Mouse (Mus musculus) ES-E14 (cell line): ENCODE measurements around the gene Snx15.

ENCODE experiments used
- HCFC1 ChIP-seq: IDR thresholded peaks from 2 replicates; pipeline ENCODE4 v1.6.1; 2012; ENCODE audit warnings: low read length, inconsistent platforms, borderline replicate concordance; ENCODE audit not compliant: insufficient read depth
- MAFK ChIP-seq: IDR thresholded peaks from 2 replicates; pipeline ENCODE4 v1.6.1; 2014; ENCODE audit warnings: mild to moderate bottlenecking, low read depth, low read length, inconsistent platforms; ENCODE audit not compliant: insufficient read depth
- ZC3H11A ChIP-seq: IDR thresholded peaks from 2 replicates; pipeline ENCODE4 v1.6.1; 2012; ENCODE audit warnings: low read depth, mild to moderate bottlenecking, inconsistent platforms, low read length, borderline replicate concordance

DNA sequence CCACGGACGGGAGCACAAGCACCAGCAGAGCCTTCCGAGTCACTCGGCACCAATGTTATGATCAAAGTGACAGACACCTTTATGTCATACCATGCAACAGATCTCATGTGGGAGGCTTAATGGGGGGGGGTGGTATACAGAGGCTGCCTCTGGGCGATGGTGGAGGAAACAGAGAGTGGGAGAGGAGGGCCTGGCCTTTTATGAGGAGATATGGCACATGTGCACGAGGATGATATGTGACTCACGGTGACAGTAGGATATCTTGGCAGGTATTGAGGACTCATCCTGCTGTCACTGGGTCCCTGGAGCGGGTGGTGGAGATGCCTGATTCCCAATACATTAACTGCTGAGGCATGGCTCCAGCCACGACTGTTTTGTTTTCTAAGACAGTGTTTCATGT, 27.1 kb upstream of the Snx15 start:
- TF ChIP-seq ZC3H11A (no peak), HCFC1 (no peak), MAFK (no peak)
